Mouse (Mus musculus): ENCODE results near the gene AI413582.

DNA sequence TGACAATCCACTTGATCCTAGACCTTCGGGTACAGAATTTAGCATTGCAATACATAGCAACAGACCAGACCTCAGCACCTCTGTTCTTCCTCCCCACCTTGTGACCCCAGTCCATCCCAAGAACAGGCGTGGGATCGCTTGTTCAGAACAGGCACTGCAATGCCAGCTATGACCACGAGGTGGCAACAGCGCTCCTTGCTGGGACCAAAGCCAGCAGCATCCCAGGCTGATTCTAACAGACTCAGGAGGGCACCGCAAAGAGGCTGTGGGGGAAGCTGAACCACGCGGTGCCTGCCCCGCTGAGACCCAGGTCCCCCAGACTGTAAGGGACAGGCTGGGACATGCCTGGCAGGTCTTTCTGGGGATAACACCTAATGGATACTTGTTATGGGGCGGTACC, 30.8 kb downstream of the AI413582 start:
- TF ChIP-seq POLR2A (IDR thresholded peaks at IDR 0.05; ENCODE audit: extremely low read depth, insufficient read depth, low read length) (no peak), CTCF (IDR thresholded peaks at IDR 0.05; ENCODE audit: low read depth, low read length) (peak; percentile 99)

Data from liver, adult 2 months (tissue).